Mouse (Mus musculus) neural tube, embryonic 14.5 days (tissue): ENCODE data around the gene Tmem161b. TPM values are rescaled to one million over a fixed set of nuclear protein-coding genes. Genes with fewer than 3 reads are reported as not detected.
"Not testable (repeated sequence)": the region's sequence is repeated elsewhere in the genome, so short reads cannot be mapped to it uniquely, and the experiment has no call there.

Experiments
- ATAC-seq: fragments of 200-750 bp; cut with Nextera tagmentation; 2 replicates; pipeline ENCODE4 v1.8.0; 2017; ENCODE audit warnings: low read depth, mild to moderate bottlenecking, moderate TSS enrichment, moderate library complexity
- H3K27ac ChIP-seq: fragments of 300-500 bp; sonication (generic); 2 replicates; pipeline ENCODE4 v1.5.1; 2014; ENCODE audit warnings: low read depth, mild to moderate bottlenecking, control low read depth, low read length, moderate library complexity, mixed read lengths
- H3K27me3 ChIP-seq: fragments of 300-500 bp; sonication (generic); 2 replicates; pipeline ENCODE4 v1.6.1; 2014; ENCODE audit warnings: low read length; ENCODE audit not compliant: control insufficient read depth, insufficient read depth
- H3K36me3 ChIP-seq: fragments of 300-500 bp; sonication (generic); 2 replicates; pipeline ENCODE4 v1.6.1; 2014; ENCODE audit warnings: low read length, mixed read lengths; ENCODE audit not compliant: control insufficient read depth, insufficient read depth
- H3K4me1 ChIP-seq: fragments of 300-500 bp; sonication (generic); 2 replicates; pipeline ENCODE4 v1.6.1; 2014; ENCODE audit warnings: low read length; ENCODE audit not compliant: control insufficient read depth, insufficient read depth
- H3K4me2 ChIP-seq: fragments of 300-500 bp; sonication (generic); 2 replicates; pipeline ENCODE4 v1.6.1; 2014; ENCODE audit warnings: mild to moderate bottlenecking, low read depth, low read length, control low read depth
- H3K4me3 ChIP-seq: fragments of 300-500 bp; sonication (generic); 2 replicates; pipeline ENCODE4 v1.5.1; 2014; ENCODE audit warnings: low read depth, low read length, control low read depth, mixed read lengths
- H3K9ac ChIP-seq: fragments of 300-500 bp; sonication (generic); replicated peaks from 2 replicates; pipeline ENCODE4 v1.6.1; 2014; ENCODE audit warnings: low read depth, mild to moderate bottlenecking, control low read depth, low read length, mixed read lengths
- H3K9me3 ChIP-seq: fragments of 300-500 bp; sonication (generic); 2 replicates; pipeline ENCODE4 v1.6.1; 2016; ENCODE audit warnings: low read length; ENCODE audit not compliant: control insufficient read depth
- WGBS: fragments of 180-500 bp; shearing (Covaris S2); extraction: QIAGEN DNeasy Blood & Tissue Kit; methylation state at CpG from one replicate; pipeline ENCODE4 v1.1.7; 2014; 5-methylcytosine and 5-hydroxymethylcytosine counted together
- polyA plus RNA-seq: library from polyadenylated mRNA; unstranded; fragments of >200 nt; fragmentation: Nextera tagmentation; extraction: Ambion mirVana; gene quantifications from 2 replicates; pipeline ENCODE4 v1.2.1, GENCODE M21; 2014

Tmem161b gene
- polyA plus RNA-seq, 1 experiment from 2014 or later, result 40.0 TPM

DNA sequence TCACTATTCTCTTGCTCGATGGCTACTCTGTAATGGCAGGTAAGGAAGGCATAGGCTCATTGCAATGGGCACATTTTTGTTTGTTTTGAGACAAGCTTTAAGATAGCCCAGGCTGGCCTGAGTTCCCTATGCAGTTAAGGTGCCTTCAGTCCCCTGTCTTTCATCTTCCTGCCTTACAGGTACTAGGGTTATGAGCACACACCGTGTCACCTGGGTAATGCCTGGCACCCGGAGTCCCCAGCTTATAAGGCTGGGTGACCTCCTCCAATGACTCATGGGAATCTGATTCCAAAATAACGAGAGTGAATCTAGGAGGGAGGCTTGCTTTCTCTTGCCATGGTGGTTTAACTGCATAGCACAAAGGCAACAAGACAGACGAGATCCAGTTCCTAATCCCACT, 29.2 kb downstream of the Tmem161b start:
- Histone ChIP-seq H3K9me3 (no peaks in the 10 kb centered on the region), H3K27me3 (no peaks in the 10 kb centered on the region), H3K36me3 (no peaks in the 10 kb centered on the region), H3K27ac (no peak overlapping the region), H3K4me1 (no peaks in the 10 kb centered on the region), H3K4me3 (no peak overlapping the region), H3K9ac (no peak overlapping the region), H3K4me2 (no peak overlapping the region)
- ATAC-seq, result peak; percentile 28; the same call in 1 of the 2 replicates
- whole genome bisulfite sequencing, result 75% methylated on average over 5 of the region's 5 CpGs

DNA sequence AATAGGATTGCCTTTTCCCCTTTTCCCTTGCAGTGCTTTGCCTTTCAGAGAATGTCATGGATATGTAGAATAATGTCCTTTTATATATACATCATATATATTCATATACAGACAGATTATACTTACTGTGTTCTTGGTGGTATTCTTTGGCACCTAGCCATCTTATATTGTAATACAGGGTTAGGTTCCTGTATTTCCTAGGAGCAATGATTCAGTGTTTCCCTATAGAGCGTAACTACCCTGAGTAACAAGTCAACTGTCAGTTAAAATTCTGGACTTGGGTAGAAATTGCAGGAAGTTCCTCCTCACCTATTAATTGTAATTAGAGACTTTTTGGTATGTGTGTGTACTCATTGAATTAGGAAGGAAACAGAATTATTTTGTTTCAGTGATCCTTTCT, 33.0 kb downstream of the Tmem161b start:
- Histone ChIP-seq H3K27ac (no peak overlapping the region), H3K9me3 (no peaks in the 10 kb centered on the region), H3K4me1 (no peaks in the 10 kb centered on the region), H3K9ac (no peak overlapping the region), H3K36me3 (no peaks in the 10 kb centered on the region), H3K4me3 (no peak overlapping the region), H3K27me3 (no peaks in the 10 kb centered on the region), H3K4me2 (no peak overlapping the region)
- 98% methylated on average over 1 of the region's 1 CpGs for WGBS
- no peak for ATAC-seq

DNA sequence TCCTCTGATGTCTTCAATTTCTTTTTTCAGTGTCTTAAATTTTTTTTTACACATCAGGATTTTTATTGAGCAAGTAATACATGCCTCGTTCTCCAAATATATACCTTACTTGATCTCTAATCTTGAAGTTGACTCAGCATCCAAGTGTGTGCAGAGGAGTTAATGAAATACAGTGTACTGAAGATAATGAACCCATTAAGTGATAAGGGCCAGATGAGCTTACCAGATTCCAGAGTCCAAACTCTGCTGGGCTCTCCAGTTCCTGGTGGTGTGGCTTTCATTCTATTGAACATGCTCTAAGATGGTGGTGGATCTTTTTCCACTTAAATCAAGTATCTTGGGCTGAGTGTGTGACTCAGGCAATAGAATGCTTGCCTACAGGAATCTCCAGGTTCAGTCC, 42.3 kb downstream of the Tmem161b start:
- H3K9me3 ChIP-seq, ATAC-seq, H3K4me2 ChIP-seq, H3K4me1 ChIP-seq, H3K36me3 ChIP-seq, H3K4me3 ChIP-seq, H3K9ac ChIP-seq, H3K27me3 ChIP-seq, H3K27ac ChIP-seq: not testable (repeated sequence)
- 96% methylated on average over 1 of the region's 1 CpGs for WGBS

DNA sequence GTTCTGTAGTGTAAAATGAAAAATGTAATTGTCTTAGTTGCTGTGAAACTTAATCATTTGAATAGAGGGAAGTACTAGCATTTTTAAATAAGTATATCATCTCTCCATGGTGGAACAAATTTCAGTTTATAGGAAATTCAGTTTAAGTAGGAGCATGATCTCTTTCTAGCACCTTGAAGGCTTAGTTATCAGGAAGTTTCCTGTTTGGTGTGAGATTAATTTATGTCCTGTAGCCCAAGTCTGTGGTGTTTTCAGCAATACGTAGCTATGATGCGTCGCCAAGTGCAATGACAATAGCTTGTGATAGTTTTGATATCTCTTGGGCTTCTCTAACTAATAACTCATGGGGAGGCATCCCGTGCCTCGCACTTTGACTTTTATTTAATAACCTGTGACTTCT, 54.1 kb downstream of the Tmem161b start:
- Histone ChIP-seq H3K27me3 (no peaks in the 10 kb centered on the region), H3K4me3 (no peak overlapping the region), H3K27ac (no peak overlapping the region), H3K4me2 (no peak overlapping the region), H3K4me1 (no peaks in the 10 kb centered on the region), H3K36me3 (no peaks in the 10 kb centered on the region; the same call in 1 of the 2 replicates), H3K9me3 (no peaks in the 10 kb centered on the region), H3K9ac (no peak overlapping the region)
- no peak for ATAC-seq
- 98% methylated on average over 5 of the region's 5 CpGs for WGBS

DNA sequence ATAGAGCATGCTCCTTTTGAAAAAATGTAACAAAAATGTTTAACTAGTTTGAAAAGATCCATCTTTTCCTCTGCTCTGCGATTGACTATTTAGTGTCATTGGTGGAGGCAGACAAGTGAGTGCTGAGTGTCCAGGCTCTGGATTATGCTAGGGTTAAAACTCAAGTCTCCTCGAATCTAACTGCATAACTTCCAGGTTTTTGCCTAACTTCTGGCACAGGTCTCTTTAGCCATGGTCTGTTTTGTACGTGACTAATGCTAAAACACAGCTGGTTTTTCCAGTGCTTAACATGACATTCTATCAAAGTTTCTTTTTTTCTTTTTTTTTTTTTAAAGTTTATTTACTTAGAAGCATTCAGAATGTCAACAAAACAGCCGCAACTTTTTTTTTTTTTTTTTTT, 58.3 kb downstream of the Tmem161b start:
- no peaks in the 10 kb centered on the region for H3K36me3 ChIP-seq
- no peaks in the 10 kb centered on the region for H3K9me3 ChIP-seq
- H3K4me1 ChIP-seq, result no peaks in the 10 kb centered on the region
- 92% methylated on average over 4 of the region's 4 CpGs for WGBS
- H3K27ac ChIP-seq, result no peak overlapping the region
- no peak overlapping the region for H3K4me2 ChIP-seq
- H3K9ac ChIP-seq, result no peak overlapping the region
- no peak for ATAC-seq
- H3K27me3 ChIP-seq, result no peaks in the 10 kb centered on the region
- H3K4me3 ChIP-seq, result no peak overlapping the region

DNA sequence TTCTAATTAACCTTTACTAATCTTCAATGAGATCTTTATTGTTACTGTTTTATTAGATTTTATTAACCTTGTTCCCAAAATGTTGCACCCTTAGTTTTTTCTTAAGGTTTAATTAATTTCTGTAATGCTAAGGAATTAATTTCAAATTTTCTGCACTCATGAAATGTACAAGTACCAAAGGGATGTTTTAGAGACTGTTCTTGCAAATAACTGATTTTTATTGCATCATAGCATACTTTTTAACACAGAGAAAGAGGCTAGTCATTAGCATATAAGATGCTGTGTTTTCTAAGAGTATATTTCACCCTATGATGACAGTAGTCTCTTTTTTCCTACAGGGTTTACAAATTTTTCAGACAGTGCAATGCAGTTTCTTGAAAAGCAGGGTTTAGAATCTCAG, 60.9 kb downstream of the Tmem161b start:
- no peak overlapping the region for H3K4me2 ChIP-seq
- no peak overlapping the region for H3K4me3 ChIP-seq
- H3K4me1 ChIP-seq, result no peaks in the 10 kb centered on the region
- no peak overlapping the region for H3K27ac ChIP-seq
- no peak for ATAC-seq
- H3K9ac ChIP-seq, result no peak overlapping the region
- H3K36me3 ChIP-seq, result 0 out of 2 replicates have a peak, but pooled peaks cover 2% of the 10 kb centered on the region
- H3K9me3 ChIP-seq, result no peaks in the 10 kb centered on the region
- H3K27me3 ChIP-seq, result no peaks in the 10 kb centered on the region

DNA sequence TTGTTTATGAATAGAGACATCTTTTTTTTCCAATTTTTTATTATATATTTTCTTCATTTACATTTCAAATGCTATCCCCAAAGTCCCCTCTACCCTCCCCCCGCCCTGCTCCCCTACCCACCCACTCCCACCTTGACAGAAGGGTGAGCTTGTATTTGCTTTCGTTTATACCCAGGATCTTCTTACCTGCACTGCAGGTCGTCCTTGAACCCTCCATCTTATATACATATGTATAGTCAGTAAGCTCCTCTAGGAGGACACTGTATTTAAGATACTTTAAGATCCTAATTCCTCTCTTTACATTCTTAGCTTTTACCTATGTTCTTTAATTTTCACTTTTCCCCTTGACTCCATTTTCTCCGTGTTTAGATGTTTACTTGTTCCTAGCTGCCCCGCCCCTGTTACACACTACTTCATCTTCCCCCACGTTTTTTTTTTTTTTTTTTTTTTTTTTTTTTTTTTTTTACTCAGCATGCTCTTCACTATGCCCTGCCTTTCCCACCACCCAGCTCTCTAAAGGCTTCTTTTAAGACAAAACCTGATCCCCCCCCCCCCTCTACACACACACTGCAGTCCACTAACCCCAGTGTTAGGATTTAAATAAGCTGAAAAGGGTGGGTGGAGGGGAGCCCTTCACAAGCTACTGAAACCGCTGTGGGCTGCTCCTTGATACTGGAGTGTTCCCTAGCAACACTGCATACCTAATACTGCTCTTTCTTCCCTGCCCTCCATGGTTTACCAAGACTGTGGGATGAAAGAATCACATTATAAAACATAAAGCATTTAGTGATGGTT, 62.9 kb downstream of the Tmem161b start:
- H3K9ac ChIP-seq, result no peak overlapping the region
- 0 out of 2 replicates have a peak, but pooled peaks cover 2% of the 10 kb centered on the region for H3K36me3 ChIP-seq
- WGBS, result 19% methylated on average over 7 of the region's 7 CpGs
- H3K4me1 ChIP-seq, result no peaks in the 10 kb centered on the region
- H3K9me3 ChIP-seq, result no peaks in the 10 kb centered on the region
- peak overlapping the region; percentile 56 for H3K27ac ChIP-seq
- no peaks in the 10 kb centered on the region for H3K27me3 ChIP-seq
- peak; percentile 96 for ATAC-seq
- H3K4me3 ChIP-seq, result no peak overlapping the region
- no peak overlapping the region for H3K4me2 ChIP-seq

DNA sequence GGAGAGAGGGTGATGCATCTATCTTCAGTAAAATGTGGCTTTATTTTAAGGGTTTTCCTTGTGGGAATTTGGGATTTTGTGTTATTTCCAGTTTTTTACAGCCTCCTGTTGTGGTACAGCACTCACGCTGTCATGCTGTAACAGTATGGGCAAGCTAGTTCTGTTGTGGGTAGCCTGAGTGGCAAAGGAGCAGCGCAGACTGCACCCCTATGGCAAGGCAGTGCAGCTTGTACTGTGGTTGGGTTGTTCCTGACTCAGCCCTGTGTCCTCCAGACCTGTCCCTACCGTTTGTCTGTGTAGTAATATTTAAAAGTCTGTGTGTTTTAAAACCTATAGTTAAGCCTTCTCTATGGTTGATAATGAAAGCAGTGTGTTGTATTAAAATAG, 63.5 kb downstream of the Tmem161b start:
- Histone ChIP-seq H3K27ac (peak overlapping the region; percentile 56), H3K9ac (no peak overlapping the region), H3K4me1 (no peaks in the 10 kb centered on the region), H3K4me3 (no peak overlapping the region), H3K9me3 (no peaks in the 10 kb centered on the region), H3K4me2 (no peak overlapping the region), H3K27me3 (no peaks in the 10 kb centered on the region), H3K36me3 (0 out of 2 replicates have a peak, but pooled peaks cover 2% of the 10 kb centered on the region)
- 29% methylated on average over 3 of the region's 3 CpGs for WGBS
- ATAC-seq, result peak; percentile 91

DNA sequence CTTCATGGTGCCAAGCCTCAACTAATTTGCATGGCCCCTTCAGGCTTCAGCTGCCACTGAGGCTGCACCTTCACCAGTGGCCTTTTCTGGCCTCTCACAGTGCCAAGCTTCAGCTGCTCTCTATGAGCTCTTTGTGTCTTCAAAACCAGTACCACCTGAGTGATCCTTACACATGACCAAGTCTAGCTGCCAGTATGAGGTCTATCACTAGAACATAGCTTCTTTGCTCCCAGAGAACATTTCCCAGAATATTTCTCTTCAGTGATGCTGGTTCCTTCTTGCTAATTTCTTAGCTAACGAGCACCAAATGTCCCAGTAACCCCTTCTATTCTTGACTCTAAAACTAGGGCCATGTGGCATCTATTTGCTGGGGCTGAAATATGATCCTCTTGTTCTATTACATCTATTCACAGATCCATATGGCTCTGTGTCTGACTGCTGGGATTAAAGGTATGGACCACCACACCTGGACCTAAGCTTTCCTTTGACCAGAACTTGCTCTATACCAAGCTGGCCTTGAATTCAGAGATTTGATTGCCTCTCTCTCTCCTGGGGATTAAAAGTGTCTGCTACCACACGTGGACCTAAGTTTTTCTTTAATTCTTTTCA, 77.5 kb downstream of the Tmem161b start:
- peaks cover 10% of the 10 kb centered on the region for H3K36me3 ChIP-seq
- no peaks in the 10 kb centered on the region for H3K9me3 ChIP-seq
- no peaks in the 10 kb centered on the region for H3K4me1 ChIP-seq
- H3K9ac ChIP-seq, result no peak overlapping the region
- H3K27me3 ChIP-seq, result no peaks in the 10 kb centered on the region
- WGBS, result 96% methylated on average over 2 of the region's 2 CpGs
- H3K4me3 ChIP-seq, result no peak overlapping the region
- H3K4me2 ChIP-seq, result no peak overlapping the region
- no peak overlapping the region for H3K27ac ChIP-seq
- ATAC-seq, result no peak
